Mouse (Mus musculus): ENCODE measurements around the gene Obp1a. TPM values are rescaled to one million over a fixed set of nuclear protein-coding genes. Genes with fewer than 3 reads are reported as not detected.

The Obp1a gene
- not detected in 2 replicates for polyA plus RNA-seq (2012; rRNA removed)

DNA sequence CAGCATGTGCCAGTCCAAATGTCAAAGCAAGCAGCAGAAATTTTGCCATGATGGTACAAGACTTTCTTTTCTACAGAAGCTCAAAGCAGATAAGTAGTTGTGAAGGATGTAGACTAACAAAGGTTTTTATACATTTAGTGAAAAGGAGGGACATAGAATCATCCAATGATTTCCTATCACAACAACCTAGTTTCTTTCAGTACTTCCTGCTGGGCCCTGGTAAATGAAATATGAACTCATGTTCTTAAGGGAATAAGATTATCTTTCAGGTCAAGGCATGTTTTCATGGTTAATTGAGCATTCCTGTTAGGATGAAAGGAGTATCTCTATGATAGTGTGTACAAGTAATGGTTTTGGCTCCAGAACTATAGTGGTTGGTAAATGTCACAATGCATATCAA is at the start of gene Obp1a:
Obp1a (minus strand) TSS at position 101 of the 400 bp plus-strand sequence.

DNA sequence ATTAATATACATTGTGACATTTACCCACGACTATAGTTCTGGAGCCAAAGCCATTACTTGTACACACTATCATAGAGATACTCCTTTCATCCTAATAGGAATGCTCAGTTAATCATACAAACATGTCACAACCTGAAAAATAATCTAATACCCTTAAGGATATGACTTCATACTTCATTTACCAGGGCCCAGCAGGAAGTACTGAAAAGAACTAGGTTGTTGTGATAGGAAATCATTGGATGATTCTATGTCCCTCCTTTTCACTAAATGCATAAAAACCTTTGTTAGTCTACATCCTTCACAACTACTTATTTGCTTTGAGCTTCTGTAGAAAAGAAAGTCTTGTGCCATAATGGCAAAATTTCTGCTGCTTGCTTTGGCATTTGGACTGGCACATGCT is 34.0 kb upstream of the Obp1a start, which contains the start of gene Gm5938:
Gm5938 (plus strand) TSS at position 301 of the 400 bp plus-strand sequence.

Other genes with a start within 250 kb of the Obp1a start
- not detected in 2 replicates for gene Pbsn, start 237.8 kb downstream of the Obp1a start, polyA plus RNA-seq (2012; rRNA removed)
- gene Gm14744, start 226.6 kb downstream of the Obp1a start, polyA plus RNA-seq (2012; rRNA removed) = not detected in 2 replicates
- gene 5430402E10Rik, start 166.3 kb downstream of the Obp1a start, polyA plus RNA-seq (2012; rRNA removed) = not detected in 2 replicates
- not detected in 2 replicates for gene Gm5938, start 34.1 kb upstream of the Obp1a start, polyA plus RNA-seq (2012; rRNA removed)
- not detected in 2 replicates for gene Obp1b, start 95.4 kb upstream of the Obp1a start, polyA plus RNA-seq (2012; rRNA removed)
- gene Gm14743, start 154.5 kb upstream of the Obp1a start, polyA plus RNA-seq (2012; rRNA removed) = not detected in 2 replicates